Mouse (Mus musculus): ENCODE measurements around the gene Cdc5l.
A peak's percentile ranks its signal among the peaks of the same experiment; 100 is the strongest.
"Not testable (repeated sequence)": the region's sequence is repeated elsewhere in the genome, so short reads cannot be mapped to it uniquely, and the experiment has no call there.

The Cdc5l gene

DNA sequence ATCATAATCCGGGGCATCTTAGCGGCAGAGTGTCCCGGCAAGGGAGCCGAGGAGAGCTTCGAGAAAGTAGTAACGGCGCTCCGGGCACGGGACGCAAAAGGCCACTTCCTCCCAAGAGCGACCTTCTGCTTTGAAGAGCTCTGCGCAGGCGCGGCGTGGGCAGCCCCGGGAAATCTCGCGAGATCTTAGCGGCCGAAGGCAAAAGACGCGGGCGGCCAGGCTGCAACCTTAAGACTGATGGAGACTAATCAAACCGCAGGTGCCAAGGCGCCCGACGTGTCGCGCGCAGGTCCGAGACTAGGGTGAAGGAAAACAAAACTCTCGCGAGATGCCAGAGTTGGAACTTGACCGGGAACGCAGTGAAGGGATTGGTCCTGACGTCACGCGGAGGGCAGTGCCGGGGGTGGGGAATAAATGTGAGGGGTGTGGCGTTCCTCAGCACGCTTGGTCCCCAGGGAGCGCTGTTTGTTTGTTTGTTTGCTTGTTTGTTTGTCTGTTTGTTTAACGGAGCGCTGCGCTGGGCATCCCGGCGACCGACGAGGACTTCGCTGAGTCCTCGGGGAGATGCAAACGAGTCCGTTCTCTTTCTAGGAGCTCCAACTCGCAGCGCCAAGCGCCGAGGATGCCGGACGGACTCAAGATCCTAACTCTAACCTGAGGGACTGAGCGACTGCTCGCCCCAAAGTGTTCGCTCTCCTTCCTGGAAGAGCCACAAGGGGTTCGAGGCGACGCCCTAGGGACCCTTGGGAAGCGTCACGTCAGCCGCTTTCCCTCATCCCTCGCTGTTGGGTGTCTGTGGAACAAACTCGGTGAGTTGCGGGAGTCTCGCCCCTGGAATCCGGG is at the start of gene Cdc5l:
Cdc5l (minus strand) TSS at position 319 of the 843 bp plus-strand sequence.
- DNase-seq (ENCODE audit: low spot score), result peak; percentile 97

DNA sequence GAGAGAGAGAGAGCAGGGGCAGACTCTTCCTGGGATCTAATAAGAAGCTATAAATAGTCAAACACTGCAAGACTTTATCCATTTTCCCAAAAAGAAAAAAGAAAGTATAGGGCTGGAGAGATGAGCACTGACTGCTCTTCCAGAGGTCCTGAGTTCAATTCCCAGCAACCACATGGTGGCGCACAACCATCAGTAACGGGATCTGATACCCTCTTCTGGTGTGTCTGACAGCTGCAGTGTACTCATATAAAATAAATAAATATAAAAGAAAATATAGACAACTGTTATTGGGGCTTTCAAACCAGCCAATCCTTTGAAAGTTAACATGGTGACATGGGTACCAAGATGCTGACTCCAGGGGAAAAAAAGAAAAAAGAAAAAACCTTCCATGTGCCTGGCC is 46.9 kb upstream of the Cdc5l start:
- DNase-seq (ENCODE audit: low spot score), result no peak

GRCm38 (mm10) chr17:45478234-45478825 is 44.8 kb upstream of the Cdc5l start:
- peak; percentile 66 for DNase-seq (ENCODE audit: low spot score)

DNA sequence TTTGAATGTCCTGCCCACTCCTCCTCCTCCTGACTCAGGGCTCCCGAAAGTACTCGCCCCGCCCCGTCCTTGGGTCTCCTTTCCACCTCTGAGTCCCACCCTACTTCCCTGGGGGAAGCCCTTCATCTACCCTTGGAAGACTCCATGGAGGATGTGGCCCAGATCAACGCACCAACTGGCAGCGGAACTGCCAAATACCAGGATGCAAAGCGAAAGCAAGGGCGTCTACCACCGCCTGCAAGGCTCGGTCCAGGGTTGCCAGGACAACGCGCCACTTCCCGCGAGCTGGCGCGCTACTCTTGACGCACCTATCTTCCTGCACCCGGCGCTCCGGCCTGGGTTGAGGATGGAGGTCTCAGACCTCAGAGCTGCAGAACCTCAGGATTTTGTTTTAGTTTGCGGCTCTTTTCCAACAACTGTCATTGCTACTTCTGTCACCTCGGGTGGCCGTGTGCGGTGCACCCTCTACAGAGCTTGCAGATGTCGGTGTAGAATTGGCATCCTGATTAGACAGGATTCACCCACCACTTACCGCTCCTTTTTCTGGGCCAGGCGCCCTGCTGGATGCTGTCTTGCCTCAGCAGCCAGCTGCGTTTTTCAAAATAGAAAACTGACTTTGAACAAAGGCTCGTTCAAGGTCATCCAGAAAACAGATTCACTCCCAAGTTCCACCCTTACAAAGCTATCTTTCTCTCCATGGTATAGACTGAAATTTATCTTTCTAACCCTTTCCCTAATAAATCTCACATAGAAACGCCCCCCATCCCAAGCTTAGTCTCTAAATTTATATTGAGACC is 41.3 kb upstream of the Cdc5l start, which contains the start of gene Spats1:
Spats1 (minus strand) TSS at position 747 of the 797 bp plus-strand sequence.
- DNase-seq (ENCODE audit: low spot score), result peak; percentile 3

- DNase-seq (ENCODE audit: low spot score), result no peak
Observed at GRCm38 (mm10) chr17:45474146-45474545, 40.6 kb upstream of the Cdc5l start.

DNA sequence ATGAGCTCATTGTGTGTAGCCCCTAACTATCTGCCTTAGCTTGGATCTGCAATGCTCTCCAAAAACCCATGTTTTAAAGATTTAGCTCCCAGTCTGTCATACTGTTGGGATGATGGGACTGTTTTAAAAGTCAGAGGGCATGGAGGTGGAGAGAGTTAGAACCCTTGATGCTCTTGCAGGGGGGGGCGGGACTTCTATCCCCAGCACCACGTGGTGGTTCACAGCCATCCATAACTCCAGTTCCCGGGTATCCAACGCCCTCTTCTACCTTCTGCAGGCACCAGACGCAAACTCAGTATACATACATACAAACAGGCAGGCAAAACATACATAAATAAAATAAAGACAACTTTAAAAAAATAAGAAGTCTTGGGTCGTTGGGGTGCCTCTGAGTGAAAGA is 40.1 kb upstream of the Cdc5l start:
- no peak for DNase-seq (ENCODE audit: low spot score)

GRCm38 (mm10) chr17:45470726-45471125 is 37.2 kb upstream of the Cdc5l start:
- DNase-seq (ENCODE audit: low spot score), result no peak

GRCm38 (mm10) chr17:45468302-45468701 is 34.8 kb upstream of the Cdc5l start:
- DNase-seq (ENCODE audit: low spot score), result no peak

- DNase-seq (ENCODE audit: low spot score), result no peak
Observed at GRCm38 (mm10) chr17:45466701-45467100, 33.2 kb upstream of the Cdc5l start.

GRCm38 (mm10) chr17:45464255-45464654 is 30.7 kb upstream of the Cdc5l start:
- no peak for DNase-seq (ENCODE audit: low spot score)

- no peak for DNase-seq (ENCODE audit: low spot score)
Observed at GRCm38 (mm10) chr17:45462506-45462905, 29.0 kb upstream of the Cdc5l start.

DNA sequence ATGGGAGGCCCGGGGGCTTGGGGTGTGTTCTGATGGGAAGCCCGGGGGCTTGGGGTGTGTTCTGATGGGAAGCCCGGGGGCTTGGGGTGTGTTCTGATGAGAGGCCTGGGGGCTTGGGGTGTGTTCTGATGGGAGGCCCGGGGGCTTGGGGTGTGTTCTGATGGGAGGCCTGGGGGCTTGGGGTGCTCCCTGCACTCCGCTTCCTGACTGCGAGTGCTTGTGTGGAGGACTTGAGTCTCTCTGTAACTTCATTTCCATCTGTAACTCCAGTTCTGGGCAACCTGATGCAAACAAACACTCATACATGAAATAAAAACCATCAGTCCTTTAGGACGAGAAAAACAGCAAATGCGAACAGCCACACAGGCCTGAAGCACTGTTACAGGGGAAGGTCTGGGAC is 25.5 kb upstream of the Cdc5l start:
- DNase-seq (ENCODE audit: low spot score), result no peak

GRCm38 (mm10) chr17:45458516-45458915 is 25.0 kb upstream of the Cdc5l start:
- no peak for DNase-seq (ENCODE audit: low spot score)

DNA sequence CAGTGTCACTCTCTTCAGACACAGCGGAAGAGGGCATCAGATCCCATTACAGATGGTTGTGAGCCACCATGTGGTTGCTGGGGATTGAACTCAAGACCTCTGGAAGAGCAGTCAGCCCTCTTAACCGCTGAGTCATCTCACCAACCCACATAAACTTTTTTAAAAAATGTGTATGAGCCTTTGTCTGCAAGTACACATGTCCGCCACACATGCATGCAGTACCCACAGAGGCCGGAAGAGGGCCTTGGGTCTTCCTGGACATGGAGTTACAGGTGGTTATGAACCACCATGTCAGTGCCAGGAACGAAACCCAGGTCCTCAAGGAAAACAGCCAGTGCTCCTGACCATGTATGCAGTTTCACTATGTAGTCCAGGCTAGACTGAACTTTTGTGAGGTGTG is 23.9 kb upstream of the Cdc5l start:
- DNase-seq (ENCODE audit: low spot score), result no peak

DNA sequence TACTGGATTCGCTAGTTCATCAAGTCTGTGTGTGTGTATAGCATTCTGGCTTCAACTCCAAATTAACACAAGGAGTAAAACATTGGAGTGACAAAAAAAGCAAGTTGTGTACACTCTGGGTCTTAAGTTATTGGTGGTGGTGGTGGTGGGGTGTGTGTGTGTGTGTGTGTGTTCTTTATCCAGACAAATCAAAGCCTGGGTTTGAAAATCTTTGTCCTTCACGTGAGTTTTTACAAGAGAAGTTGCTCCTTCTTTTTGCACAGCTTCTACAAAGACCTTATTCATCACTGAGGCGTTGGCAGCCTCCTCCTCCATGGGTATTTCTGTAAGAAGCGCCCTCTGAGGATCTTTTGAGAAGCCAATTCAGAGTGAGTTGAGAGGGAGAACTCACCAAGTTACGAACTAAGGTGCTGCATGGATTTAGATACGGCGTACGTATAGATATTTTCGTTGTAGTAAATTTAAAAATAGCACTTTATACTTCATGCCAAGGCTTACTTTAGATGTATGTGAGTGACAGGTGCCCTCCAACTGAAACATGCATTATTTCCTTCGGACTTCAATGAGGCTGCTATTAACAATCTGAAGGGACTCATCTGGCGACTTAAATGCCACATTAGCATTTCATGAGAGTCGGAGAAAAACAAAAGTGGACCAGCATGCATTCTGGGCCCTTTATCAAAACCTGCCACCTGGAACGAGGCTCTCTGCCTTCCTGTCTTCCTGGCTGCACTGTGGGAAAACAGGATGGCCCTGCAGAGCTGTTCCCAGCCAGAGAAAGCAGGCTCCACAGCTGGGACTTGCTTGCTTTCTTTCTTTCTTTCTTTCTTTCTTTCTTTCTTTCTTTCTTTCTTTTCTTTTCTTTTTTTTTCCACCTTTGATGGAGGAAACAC is 23.0 kb upstream of the Cdc5l start:
- no peak for DNase-seq (ENCODE audit: low spot score)

- not testable (repeated sequence) for DNase-seq (ENCODE audit: low spot score)
Observed at GRCm38 (mm10) chr17:45455783-45456182, 22.2 kb upstream of the Cdc5l start.

GRCm38 (mm10) chr17:45454794-45455193 is 21.3 kb upstream of the Cdc5l start:
- DNase-seq (ENCODE audit: low spot score), result no peak

DNA sequence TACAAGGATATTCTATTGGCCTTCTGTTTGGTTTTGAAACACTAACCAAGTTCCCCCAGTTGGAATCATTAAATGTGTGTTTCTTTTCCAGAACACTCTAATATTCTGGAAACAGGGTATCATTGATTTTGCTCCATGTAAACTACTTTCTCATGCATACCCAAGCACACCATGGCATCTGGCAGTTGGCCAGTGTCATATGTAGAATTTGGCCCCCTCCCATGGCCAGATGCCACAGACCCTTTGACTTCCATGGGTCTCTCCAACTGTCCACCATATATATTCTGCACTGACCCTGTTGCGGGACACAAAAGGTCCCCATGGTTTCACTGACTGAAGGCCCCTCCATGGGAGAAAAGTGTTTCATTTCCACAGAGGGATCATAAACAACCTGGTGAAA is 18.7 kb upstream of the Cdc5l start:
- DNase-seq (ENCODE audit: low spot score), result no peak

- DNase-seq (ENCODE audit: low spot score), result no peak
Observed at GRCm38 (mm10) chr17:45450153-45450552, 16.6 kb upstream of the Cdc5l start.

DNA sequence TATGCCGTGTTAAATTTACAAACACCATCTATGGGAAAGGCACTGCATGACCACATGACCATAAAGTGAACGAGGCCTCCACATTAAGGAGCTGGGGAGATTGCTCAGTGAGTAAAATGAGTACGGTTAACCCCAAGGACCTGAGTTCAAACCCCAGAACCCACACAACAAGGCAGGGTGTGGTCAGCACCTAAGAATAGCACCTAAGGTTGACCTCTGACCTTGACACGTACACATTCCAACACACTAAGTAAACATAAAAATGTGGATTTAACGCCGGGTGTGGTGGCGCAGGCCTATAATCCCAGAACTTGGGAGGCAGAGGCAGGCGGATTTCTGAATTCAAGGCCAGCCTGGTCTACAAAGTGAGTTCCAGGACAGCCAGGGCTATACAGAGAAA is 16.0 kb upstream of the Cdc5l start:
- DNase-seq (ENCODE audit: low spot score), result peak; percentile 6

- DNase-seq (ENCODE audit: low spot score), result no peak
Observed at GRCm38 (mm10) chr17:45447063-45447462, 13.5 kb upstream of the Cdc5l start.

- DNase-seq (ENCODE audit: low spot score), result no peak
Observed at GRCm38 (mm10) chr17:45445923-45446322, 12.4 kb upstream of the Cdc5l start.

Measured in yolk sac, embryonic 10.5 days (tissue).